Mouse (Mus musculus) ES-Bruce4 (cell line): ENCODE measurements at regions not wholly inside any gene's neighbourhood (a gene's known extent, or its start where the extent isn't known, plus 50 kb on each side); places are given as distances from the start of the nearest gene placed in this dataset.

Experiments
- CTCF ChIP-seq: IDR thresholded peaks from one replicate; pipeline ENCODE4 v1.8.1; 2011; ENCODE audit warnings: low read depth, low read length
- POLR2A ChIP-seq: IDR thresholded peaks from one replicate; pipeline ENCODE4 v1.8.1; 2011; ENCODE audit warnings: low read length; ENCODE audit not compliant: insufficient read depth

- TF ChIP-seq CTCF: no peak
- TF ChIP-seq POLR2A: no peak
Observed at GRCm38 (mm10) chr1:71816306-71816705, 163.3 kb upstream of the Fn1 start.
